Mouse (Mus musculus) forelimb bud, embryonic 11.5 days (tissue): Measurements from ENCODE around the gene Vmn2r44.
"Not testable (repeated sequence)": the region's sequence is repeated elsewhere in the genome, so short reads cannot be mapped to it uniquely, and the experiment has no call there.

ENCODE experiments used
- DNase-seq: peaks from one replicate; pipeline ENCODE4 v3.0.0-alpha.2; 2012; ENCODE audit warnings: low read depth, low spot score

The Vmn2r44 gene

DNA sequence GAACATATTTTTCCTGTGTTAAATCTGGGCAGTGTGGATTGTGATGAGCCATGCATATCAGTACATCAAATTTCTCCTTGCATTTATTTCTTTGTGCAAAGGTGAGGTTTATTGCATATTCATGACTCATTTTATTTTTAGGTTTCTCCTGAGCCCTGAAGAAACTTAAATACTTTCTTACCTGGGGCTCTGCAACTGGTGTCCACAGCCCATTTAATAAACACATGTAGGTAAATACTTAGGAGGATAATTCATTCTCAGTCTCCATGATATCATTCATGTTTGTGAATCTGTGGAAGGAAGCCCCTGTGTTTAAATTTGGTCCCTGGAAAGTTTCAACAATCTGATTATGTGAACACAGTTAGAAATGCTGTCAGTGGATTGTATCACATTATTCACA is at the start of gene Vmn2r44:
Vmn2r44 (minus strand) TSS at position 101 of the 400 bp plus-strand sequence.
- not testable (repeated sequence) for DNase-seq

DNA sequence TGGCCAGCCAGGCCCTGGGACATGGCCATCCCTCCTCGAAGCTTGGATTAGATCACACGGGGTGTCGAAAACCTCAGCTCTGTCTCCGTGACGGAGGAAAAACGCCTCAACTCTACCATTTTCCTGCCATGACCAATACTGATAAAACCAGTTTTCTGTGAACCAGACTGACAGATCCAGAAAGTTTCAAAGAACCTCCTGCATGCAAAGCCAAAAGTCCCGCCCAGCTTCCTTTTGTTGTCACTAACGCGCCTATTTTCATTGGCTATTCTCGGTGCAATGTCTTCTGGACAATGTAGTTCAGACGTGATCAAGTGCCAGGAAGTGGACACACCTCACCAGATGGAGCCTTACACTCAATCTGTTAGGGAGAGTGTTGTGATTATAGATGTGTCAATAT is 25.3 kb downstream of the Vmn2r44 start:
- DNase-seq = not testable (repeated sequence)
